Mouse (Mus musculus): Measurements from ENCODE around the gene Gm11168. TPM values are rescaled to one million over a fixed set of nuclear protein-coding genes. Genes with fewer than 3 reads are reported as not detected.
"Not testable (repeated sequence)": the region's sequence is repeated elsewhere in the genome, so short reads cannot be mapped to it uniquely, and the experiment has no call there.

Gene Gm11168
- total RNA-seq, 2 experiments from 2014 or later = not detected

- DNase-seq (ENCODE audit: low spot score in 2 of 2) = peak; percentile 3 to 52
Observed at GRCm38 (mm10) chr9:3024912-3025467, 21.8 kb downstream of the Gm11168 start, which contains the start of gene Gm10717. TSS of gene Gm10717 (plus strand) at chr9:3025417.

GRCm38 (mm10) chr9:3025653-3026052 is 22.5 kb downstream of the Gm11168 start:
- peak; percentile 74 to 85 for DNase-seq (ENCODE audit: low spot score in 2 of 2)

- not testable (repeated sequence) for DNase-seq (ENCODE audit: low spot score in 2 of 2)
Observed at GRCm38 (mm10) chr9:3026136-3026535, 23.0 kb downstream of the Gm11168 start.

GRCm38 (mm10) chr9:3026741-3027140 is 23.6 kb downstream of the Gm11168 start:
- not testable (repeated sequence) for DNase-seq (ENCODE audit: low spot score in 2 of 2)

GRCm38 (mm10) chr9:3027200-3027599 is 24.1 kb downstream of the Gm11168 start:
- not testable (repeated sequence) for DNase-seq (ENCODE audit: low spot score in 2 of 2)

GRCm38 (mm10) chr9:3029276-3030000 is 26.3 kb downstream of the Gm11168 start:
- peak in 1 of 2 experiments; percentile 32 for DNase-seq (ENCODE audit: low spot score in 2 of 2)

GRCm38 (mm10) chr9:3030677-3031318 is 27.7 kb downstream of the Gm11168 start:
- not testable (repeated sequence) for DNase-seq (ENCODE audit: low spot score in 2 of 2)

- DNase-seq (ENCODE audit: low spot score in 2 of 2) = not testable (repeated sequence)
Observed at GRCm38 (mm10) chr9:3034299-3034698, 31.2 kb downstream of the Gm11168 start, which contains the start of gene Gm17535. TSS of gene Gm17535 (plus strand) at chr9:3034599.

GRCm38 (mm10) chr9:3036577-3036976 is 33.4 kb downstream of the Gm11168 start, which contains the start of gene Gm10715:
TSS of gene Gm10715 (plus strand) at chr9:3036877.
- DNase-seq (ENCODE audit: low spot score in 2 of 2) = not testable (repeated sequence)

GRCm38 (mm10) chr9:3038161-3038560 is 35.0 kb downstream of the Gm11168 start:
- DNase-seq (ENCODE audit: low spot score in 2 of 2) = not testable (repeated sequence)

Small RNA genes lying within 50 kb of the gene (microRNA-seq; reads per million reads assigned to microRNA genes)
- gene Mir101c = 0 reads per million in 2 experiments

Other genes starting within 250 kb of the Gm11168 start
- not detected for gene Gm10722, start 2.4 kb upstream of the Gm11168 start, total RNA-seq (2021)
- gene Gm10721, start 9.8 kb downstream of the Gm11168 start, total RNA-seq (2021) = under 1 TPM in 1 of 2 experiments, not detected in 1; 0.78 TPM
- not detected for gene Gm10720, start 12.3 kb downstream of the Gm11168 start, total RNA-seq (2021)
- 1 to 10 TPM; 1.2 to 1.8 TPM for gene Gm10719, start 14.1 kb downstream of the Gm11168 start, total RNA-seq (2021)
- 1 to 10 TPM in 1 of 2 experiments, under 1 TPM in 1; 0.69 to 2.2 TPM for gene Gm10718, start 20.2 kb downstream of the Gm11168 start, total RNA-seq (2021)
- gene Gm10717, start 22.1 kb downstream of the Gm11168 start, total RNA-seq (2021) = under 1 TPM in 1 of 2 experiments, not detected in 1; 0.91 TPM
- not detected for gene Gm17535, start 31.3 kb downstream of the Gm11168 start, total RNA-seq (2021)
- not detected for gene Gm10715, start 33.5 kb downstream of the Gm11168 start, total RNA-seq (2021)